Mouse (Mus musculus) kidney, embryonic 16.5 days (tissue): Measurements from ENCODE around the gene Asb17. TPM values are rescaled to one million over a fixed set of nuclear protein-coding genes. Genes with fewer than 3 reads are reported as not detected.

ENCODE experiments used
- ATAC-seq: fragments of 200-750 bp; cut with Nextera tagmentation; 2 replicates; pipeline ENCODE4 v1.8.0; 2017; ENCODE audit warnings: moderate TSS enrichment; ENCODE audit not compliant: low FRiP score, low TSS enrichment
- H3K27ac ChIP-seq: fragments of 300-500 bp; sonication (generic); 2 replicates; pipeline ENCODE4 v1.5.1; 2014; ENCODE audit warnings: low read length
- H3K27me3 ChIP-seq: fragments of 300-500 bp; sonication (generic); 2 replicates; pipeline ENCODE4 v1.6.1; 2014; ENCODE audit warnings: low read length, control low read depth, mixed read lengths; ENCODE audit not compliant: insufficient read depth
- H3K36me3 ChIP-seq: fragments of 300-500 bp; sonication (generic); 2 replicates; pipeline ENCODE4 v1.6.1; 2014; ENCODE audit warnings: low read length, control low read depth, mixed read lengths; ENCODE audit not compliant: insufficient read depth
- H3K4me1 ChIP-seq: fragments of 300-500 bp; sonication (generic); 2 replicates; pipeline ENCODE4 v1.6.1; 2014; ENCODE audit warnings: low read length, control low read depth, mixed read lengths; ENCODE audit not compliant: insufficient read depth
- H3K4me2 ChIP-seq: fragments of 300-500 bp; sonication (generic); replicated peaks from 2 replicates; pipeline ENCODE4 v1.6.1; 2014; ENCODE audit warnings: low read depth, low read length
- H3K4me3 ChIP-seq: fragments of 300-500 bp; sonication (generic); 2 replicates; pipeline ENCODE4 v1.5.1; 2014; ENCODE audit warnings: mild to moderate bottlenecking, low read length
- H3K9ac ChIP-seq: fragments of 300-500 bp; sonication (generic); replicated peaks from 2 replicates; pipeline ENCODE4 v1.6.1; 2014; ENCODE audit warnings: low read length
- H3K9me3 ChIP-seq: fragments of 300-500 bp; sonication (generic); 2 replicates; pipeline ENCODE4 v1.6.1; 2016; ENCODE audit warnings: low read length, control low read depth
- WGBS: fragments of 180-500 bp; shearing (Covaris S2); extraction: QIAGEN DNeasy Blood & Tissue Kit; methylation state at CpG from one replicate; pipeline ENCODE4 v1.1.7; 2014; 5-methylcytosine and 5-hydroxymethylcytosine counted together
- polyA plus RNA-seq: library from polyadenylated mRNA; unstranded; fragments of >200 nt; fragmentation: Nextera tagmentation; extraction: Ambion mirVana; gene quantifications from 2 replicates; pipeline ENCODE4 v1.2.1, GENCODE M21; 2015

The Asb17 gene
- polyA plus RNA-seq, 1 experiment from 2014 or later, result 0.06 TPM

DNA sequence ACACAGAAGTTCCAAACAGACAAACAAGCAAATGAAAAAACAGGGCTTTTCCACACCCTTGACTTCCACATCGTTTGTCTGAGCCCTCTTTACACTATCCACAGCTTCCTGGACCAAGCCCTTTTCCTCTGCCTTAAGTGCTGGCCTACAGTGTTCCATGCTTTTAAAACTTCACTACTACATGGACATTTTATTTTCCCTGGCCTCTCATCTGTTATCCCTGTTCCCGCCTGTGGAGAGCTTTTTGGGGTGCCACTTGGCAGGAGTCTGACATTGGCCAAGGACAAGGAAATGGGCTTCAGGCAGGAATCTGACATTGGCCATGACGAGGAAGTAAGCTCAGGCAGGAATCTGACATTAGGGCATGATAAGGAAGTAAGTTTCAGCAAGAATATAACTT lies 58.6 kb downstream of the Asb17 start:
- Histone ChIP-seq H3K27ac (no peak overlapping the region), H3K4me3 (no peak overlapping the region), H3K9ac (no peak overlapping the region), H3K36me3 (peaks cover 40% of the 10 kb centered on the region), H3K4me1 (no peaks in the 10 kb centered on the region), H3K4me2 (no peak overlapping the region), H3K9me3 (no peaks in the 10 kb centered on the region), H3K27me3 (no peaks in the 10 kb centered on the region)
- ATAC-seq, result no peak
- 65% methylated on average over 3 of the region's 3 CpGs for WGBS

DNA sequence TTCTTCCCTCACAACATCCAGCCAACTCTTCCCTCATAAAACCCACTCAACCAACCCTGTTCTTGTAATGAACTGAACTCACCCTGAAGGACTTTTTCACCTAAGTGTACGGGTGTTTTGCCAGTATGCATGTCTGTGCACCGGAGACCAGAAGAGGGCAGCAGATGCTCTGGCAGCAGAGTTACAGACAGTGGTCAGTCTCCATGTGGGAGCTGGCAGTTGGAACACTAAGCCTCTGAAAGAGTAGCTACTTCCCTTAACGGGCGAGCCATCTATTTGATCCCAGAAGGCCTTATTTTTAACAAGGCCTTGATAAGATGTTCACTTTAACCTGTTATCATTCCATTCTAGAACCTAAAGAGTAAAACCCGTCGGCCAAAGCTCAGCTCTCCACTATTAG lies 60.6 kb downstream of the Asb17 start:
- Histone ChIP-seq H3K9me3 (no peaks in the 10 kb centered on the region), H3K4me1 (peaks cover 6% of the 10 kb centered on the region), H3K4me2 (no peak overlapping the region), H3K4me3 (no peak overlapping the region), H3K27me3 (no peaks in the 10 kb centered on the region), H3K9ac (no peak overlapping the region), H3K27ac (no peak overlapping the region), H3K36me3 (peaks cover 59% of the 10 kb centered on the region)
- 61% methylated on average over 6 of the region's 6 CpGs for WGBS
- ATAC-seq, result peak; percentile 74; the same call in 1 of the 2 replicates

Other genes with a start within 250 kb of the Asb17 start
- gene St6galnac3, start 119.0 kb upstream of the Asb17 start, polyA plus RNA-seq, result 71.6 and 75.8 TPM in 2 replicates
- 0.07 and 0.09 TPM in 2 replicates for gene Msh4, start 61.9 kb downstream of the Asb17 start, polyA plus RNA-seq
- 55.0 and 58.7 TPM in 2 replicates for gene Rabggtb, start 68.8 kb downstream of the Asb17 start, polyA plus RNA-seq
- 150 and 164 TPM in 2 replicates for gene Acadm, start 100.4 kb downstream of the Asb17 start, polyA plus RNA-seq
- gene Slc44a5, start 129.2 kb downstream of the Asb17 start, polyA plus RNA-seq, result 0.53 and 0.65 TPM in 2 replicates